Mouse (Mus musculus) adrenal gland, postnatal 25 days (tissue): ENCODE measurements at regions not wholly inside any gene's neighbourhood (a gene's known extent, or its start where the extent isn't known, plus 50 kb on each side); places are given as distances from the start of the nearest gene placed in this dataset.
A peak's percentile ranks its signal among the peaks of the same experiment; 100 is the strongest.

ENCODE experiments used
- DNase-seq: peaks from one replicate; pipeline ENCODE4 v3.0.0; 2021; ENCODE audit warnings: mixed read lengths

DNA sequence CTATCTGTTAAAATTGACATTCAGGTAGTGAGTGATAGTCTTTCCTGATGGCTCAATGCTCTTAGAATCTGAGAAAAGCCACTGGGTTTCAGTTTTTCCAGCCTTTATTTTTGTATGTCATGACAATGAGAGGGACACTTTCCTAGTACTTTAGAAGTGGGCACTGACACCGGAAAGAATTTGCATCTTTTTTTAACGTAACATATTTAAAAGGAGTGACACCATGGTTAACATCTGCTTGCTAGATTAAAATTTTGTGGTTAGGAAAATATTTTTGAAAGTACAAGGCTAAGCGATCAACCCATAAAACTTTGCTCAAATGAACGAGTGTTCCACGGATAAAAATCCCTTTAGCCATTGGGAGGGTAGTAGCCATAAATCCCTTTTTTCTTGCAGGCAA is 174.7 kb downstream of the 1700129C05Rik start:
- DNase-seq: no peak

DNA sequence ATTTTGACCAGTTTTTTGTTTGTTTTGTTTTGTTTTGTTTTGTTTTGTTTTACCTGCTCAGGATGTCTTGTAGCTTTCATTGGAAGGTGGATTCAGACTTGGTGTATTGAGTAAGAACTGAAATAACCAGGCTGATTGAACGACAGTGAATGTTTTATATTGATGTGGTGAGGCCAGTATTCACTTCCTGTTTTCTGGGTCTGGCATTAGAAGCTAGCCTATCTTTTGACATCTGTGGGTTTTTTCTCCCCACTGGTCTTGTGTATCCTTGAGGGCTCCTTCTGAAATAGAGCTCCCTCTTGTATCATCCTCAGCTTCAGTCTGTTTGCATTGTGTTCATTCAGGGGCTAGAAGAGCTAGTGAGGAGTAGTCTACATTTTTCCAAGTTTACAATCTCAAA is 175.5 kb downstream of the 1700129C05Rik start:
- DNase-seq: no peak

DNA sequence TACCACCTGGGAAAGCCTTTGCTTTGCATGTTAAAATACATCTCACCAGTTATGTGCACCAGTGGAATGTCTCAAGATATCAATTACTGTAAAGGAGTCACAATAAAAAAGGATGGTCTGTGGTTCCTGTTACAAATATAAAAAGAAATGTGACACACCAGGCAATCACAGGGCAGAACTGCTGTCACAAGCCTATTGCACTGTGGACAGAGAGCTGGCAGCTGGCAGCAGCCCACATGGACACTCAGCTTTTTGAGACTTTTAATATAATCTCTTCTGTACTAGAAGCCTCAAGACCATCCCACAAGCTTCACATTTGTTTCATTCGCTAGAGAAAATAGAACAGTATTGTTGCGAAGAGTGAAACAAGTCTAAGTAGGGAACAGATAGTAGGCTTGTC is 197.7 kb downstream of the 1700129C05Rik start:
- DNase-seq: no peak

DNA sequence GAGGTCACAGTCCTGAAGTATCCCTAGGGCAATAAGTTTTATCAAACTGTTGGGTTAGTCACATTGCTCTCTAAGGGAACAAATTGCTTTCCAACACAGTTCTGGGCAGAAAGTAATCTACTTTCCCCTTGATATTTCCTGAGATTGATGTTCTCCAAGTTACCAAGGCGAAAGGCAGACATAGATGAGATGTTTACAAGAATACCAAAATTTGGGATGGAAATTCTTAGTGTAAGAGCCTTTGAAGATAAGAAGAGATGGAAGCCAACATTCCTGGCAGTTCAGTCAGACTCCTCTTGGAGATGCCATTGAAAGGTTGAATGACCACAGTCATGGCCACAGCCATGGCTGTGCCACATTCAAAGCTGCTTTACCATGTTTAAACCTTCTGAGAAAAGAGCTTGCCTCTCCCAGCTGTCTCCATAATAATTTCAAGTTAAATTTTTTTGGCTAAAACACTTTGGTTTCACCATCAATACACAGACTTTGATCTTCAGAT is 199.4 kb downstream of the 1700129C05Rik start:
- DNase-seq: no peak

DNA sequence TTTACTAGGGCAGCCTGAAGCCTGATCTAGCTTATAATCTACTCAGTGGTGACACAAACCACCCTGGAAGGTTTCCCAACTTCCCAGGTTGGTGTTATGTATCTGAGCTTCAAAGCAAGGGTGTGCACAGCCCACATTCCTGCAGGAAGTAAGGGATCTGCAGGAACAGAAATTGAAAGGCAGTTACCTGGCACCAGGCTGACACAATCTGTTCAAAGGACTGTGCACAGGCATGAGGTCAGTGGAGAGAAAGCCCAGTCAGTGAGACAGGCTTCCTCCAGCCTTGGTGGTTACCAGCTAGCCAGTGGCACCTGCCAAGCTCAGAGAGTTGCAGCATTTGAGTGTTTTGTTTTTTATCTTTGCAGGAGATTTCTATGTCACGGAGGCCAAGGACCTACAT is 203.6 kb downstream of the 1700129C05Rik start:
- no peak for DNase-seq

DNA sequence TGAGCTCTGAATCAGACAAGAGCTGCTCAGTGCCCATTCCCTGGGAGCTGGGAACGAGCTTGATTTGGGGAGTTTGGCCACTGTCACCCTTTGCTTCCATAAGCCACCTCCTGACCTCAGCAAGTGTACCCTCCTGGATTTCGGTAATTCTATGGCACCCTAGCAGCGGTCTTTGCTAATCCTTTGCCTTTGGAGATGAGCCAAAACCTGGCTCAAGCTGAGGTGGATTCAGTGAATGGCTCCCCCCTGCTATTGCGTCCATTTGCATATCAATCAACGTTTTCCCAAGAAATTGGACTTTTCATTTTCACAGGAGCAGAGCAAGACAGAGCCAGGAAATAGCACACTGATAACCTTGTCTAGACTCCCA is 204.1 kb downstream of the 1700129C05Rik start:
- no peak for DNase-seq

DNA sequence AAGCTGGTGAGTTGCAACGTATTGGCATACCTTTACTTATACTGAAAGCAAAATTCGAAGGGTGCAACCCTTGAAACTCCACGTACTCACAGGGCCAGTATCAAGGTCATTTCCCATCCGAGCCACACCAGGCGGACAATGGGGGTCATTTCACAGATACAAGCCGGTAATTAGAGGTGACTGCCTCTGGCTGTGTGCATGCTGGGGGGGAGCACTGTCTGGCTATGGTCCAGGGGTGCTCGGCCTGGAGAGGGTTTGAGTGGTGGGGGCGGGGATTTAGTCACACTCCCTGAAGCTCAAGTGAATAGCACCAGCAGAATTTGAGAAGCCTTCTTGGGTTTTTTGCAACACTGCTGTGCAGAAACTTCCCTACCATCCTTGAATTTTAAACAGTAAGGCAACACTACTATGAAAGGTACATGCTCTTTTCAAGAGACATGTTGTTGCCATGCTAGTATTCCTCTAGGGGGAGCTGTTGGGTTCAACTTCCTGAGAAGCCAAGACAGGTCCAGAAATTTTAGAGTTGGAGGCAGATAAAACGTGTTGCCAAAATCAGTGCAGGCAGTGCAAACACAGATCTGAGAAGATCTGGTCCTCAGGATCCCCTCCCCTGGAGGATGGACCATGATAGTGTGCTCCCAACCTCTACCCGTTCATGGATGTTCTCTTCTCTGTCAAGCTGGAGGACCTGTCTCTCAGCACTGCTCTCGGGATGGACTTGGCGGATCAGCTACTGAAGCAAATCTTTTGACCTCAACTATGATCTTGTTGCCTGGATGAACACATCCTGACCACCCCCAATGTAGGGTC is 204.7 kb downstream of the 1700129C05Rik start:
- no peak for DNase-seq

DNA sequence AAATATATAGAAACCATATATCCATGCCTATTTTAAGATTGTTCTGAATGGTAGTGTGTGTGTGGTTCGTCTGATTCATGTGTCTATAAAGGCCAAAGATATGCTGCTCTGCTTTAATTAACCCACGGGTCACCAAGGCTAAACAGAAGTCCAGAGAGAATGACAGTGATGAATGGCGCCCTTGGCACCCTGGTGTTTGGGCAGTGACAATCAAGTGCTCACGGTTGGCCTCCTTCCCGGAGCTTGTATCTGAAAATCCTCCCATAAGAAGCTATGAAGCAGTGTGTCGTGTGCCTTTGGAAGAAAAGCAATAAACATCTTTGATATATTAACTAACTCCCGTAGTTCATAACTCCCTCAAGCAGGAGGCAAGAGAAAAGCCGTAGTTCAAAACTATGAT is 205.4 kb downstream of the 1700129C05Rik start:
- peak; percentile 56 for DNase-seq

DNA sequence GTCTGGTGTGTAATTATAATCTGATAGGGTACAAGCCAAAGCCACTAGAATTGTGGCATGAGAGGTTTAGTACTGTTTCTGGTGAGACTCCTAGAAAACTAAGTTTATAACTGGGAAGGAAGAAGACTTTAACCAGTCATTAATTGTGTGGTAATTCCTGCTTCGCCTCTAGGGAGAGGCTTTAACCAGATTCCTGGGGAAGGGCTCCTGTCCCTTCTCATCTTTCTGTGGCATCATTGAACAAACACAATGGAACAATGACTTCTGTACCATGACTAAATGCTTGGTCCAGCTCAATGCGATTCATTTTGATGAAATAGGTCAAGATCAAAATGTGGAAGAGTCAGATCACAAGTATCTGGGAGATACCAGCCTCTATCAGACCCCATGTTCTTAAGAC is 206.6 kb downstream of the 1700129C05Rik start:
- DNase-seq: no peak

DNA sequence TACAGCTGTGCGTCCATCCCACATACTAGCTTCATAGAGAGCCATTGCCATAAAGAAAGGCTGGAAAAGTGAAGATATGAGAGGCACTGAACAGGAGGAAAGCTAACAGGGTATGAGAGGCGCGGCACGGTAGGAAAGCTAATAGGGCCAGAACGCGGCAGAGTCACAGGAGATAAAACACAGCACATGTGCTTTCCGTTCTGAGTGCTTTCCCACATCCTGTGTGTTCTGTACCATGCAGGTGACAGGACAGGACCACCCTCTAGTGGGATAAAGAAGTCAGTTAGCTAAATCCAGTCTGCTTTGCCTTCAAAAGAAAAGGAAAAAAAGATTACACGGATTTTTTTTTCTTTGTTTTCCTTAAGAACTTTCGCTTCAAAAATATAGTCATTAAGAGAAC is 224.8 kb downstream of the 1700129C05Rik start:
- no peak for DNase-seq

DNA sequence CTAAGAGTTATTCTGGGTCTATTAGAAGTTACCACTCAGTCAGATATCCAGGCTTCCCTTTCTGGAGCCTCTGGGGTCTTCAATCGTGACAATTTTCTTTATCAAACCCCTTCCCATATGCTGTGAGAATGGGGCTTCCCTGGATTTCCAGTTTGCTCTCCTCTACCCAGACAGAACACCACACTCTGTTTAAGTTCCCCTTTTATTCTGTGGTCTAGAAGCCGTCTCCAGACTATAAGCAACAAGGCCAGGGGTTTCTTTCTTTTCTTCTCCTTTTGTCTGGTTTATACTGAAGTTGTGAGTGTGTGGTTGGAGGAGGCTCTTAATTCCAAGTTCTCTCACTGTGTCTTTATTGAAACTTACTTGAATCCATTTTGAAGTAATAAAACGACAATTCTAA is 225.5 kb downstream of the 1700129C05Rik start:
- DNase-seq: no peak

DNA sequence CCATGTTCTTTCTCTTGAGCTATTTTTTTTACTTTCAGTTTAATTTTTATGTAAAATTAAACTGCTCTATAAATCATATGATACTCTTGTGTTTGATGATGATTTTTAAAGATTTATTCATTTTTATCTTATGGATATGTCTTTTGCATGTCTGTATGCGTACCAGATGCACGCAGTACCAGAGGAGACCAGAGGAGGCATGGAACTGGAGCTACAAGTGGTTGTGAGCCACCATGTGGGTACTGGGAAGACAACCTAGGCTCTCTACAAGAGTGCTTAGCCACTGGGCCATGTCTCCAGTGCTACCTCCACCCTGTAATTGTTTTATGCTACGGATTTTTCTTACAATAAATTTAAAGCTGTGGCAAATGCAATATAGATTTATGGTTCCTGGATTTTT is 227.8 kb downstream of the 1700129C05Rik start:
- DNase-seq: no peak

DNA sequence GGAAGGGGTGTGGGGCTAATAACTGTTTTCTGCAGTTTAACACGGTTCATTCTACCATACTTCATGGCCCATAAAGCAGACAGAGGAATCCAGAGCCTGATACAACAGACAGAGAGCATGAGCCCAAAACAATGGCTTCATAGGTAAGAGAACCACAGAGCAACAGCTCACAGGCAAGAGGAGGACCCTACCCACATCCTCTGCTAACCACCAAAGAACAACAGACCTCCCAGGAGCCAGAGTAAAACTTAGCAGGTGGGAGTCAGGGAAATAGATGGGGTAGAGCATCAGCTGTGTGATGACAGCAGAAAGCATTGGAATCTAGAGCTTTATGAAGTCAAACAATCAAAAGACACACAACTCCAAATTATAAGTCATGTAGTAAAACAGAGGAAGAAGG is 231.8 kb downstream of the 1700129C05Rik start:
- DNase-seq: no peak

DNA sequence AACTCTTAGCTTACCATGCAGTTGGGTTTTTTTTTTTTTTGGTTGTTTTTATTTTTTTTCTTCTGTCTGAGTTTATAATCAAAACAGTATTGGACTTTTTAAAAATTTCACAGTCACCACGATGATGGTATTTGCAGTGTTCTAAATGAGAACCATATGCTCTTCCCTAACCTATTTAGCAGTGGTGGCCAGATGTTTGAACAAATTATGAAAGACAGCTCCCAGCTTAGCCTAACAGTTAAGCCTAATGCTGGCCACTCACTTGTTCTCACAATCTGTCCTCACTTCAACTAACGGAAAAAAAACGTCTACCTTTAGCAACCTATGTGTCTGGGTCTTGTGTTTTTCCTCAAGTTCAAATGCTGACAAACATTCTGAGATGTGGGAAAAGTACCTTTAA is 234.8 kb downstream of the 1700129C05Rik start:
- DNase-seq: no peak

DNA sequence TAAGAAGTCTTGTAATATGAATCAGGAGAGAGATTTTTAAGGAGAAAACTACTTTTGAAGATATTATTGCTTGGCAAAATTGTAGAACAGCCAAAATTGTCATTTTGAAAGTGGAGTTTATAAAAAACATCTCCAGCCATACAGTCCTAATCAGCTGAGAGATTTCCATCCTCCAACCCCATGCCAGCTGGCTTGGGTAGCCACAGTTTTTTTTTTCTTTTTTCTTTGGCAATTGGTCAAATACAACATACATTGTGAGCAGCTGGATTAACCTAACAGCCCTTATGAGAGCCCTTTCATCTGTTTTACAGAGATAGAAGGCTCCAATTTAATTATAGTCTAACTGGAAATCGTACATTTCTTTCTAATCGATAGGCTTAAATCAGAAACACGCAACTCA is 235.3 kb downstream of the 1700129C05Rik start:
- DNase-seq: no peak

DNA sequence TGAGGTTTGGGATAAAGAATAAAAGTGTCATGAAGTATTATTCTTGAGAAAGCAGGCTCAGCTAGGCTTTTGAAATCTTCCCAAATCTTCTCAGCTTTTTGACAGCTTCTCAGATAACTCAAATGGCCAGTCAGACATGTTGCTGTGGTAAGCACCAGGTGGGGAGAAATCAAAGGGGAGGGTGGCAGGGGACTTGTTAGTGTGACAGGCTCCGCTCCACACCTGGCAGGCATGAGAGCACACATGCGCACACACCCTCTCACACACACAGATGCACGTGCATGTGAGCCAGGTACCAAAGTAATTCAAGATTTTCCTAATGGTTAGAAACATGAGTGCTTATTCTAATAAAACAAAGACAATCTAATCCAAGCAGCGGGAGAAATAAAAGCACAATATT is 236.1 kb downstream of the 1700129C05Rik start:
- DNase-seq: no peak

DNA sequence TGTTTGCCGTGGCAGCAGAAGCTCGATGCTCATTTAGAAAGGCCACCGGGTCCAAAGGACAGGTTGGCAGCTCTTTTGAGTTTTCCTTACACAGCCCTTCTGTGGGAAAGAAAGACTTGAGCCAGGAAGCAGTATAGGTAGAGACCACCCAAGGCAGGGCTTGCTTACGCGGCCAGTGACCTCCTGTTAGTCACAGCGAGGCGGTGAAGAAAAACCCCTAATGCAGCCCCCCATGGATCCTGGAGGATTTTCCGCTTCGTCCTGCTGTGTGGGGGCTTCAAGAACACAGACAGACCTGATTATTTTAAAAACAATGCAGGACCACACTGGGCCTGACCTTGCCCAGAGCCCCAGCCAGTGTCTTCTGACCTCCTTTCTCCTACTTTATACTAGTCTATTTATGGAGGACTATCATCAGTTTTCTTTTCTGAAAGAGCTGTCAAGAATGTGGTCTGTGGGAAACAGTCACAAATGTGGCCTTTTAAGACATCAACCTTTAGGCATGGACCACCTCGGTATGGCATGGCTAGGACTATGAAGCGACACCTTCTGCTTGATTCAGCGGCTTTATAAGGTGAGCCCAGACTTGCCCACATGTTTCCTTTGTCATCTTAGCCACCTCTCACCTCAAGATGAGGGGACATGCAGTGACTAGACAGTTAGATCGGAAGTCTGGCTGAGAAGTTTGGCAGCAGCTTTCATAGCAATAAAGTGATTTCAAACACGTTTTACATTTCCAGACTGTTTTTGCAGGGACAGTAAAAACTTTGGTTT is 274.3 kb downstream of the 1700129C05Rik start:
- DNase-seq: no peak

DNA sequence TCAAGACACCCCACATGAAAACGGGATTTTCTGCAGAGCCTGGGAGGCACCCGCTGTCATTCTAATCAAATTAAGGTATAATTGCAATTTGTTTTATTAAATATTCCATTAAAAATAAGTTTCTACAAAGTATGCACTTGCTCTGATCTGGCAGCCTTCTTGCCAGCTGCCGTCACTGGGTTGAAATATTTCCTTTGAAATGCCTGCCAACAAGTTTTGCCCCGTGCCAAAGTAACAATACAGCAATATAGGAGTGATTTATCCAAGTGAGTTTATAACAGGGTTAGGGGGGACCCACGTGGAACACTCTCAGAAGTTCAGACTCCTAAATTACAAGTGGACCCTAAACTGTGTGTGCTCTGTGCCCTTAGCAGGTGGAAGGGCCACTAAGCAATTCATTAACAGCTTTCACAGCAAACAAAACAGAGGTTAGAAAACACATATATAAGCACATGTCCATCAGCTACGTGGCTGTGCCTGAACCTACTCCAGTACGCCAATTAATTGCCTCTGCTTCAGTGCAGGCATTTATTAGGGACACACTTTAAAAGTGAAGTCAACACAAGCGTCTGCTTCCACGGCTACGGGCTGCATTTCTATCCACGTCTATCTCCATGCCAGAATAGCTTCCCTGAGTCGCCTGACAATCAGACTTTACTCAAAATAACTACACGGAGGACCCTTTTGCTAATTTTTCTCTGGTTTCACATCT is 275.1 kb downstream of the 1700129C05Rik start:
- peak; percentile 5 for DNase-seq

DNA sequence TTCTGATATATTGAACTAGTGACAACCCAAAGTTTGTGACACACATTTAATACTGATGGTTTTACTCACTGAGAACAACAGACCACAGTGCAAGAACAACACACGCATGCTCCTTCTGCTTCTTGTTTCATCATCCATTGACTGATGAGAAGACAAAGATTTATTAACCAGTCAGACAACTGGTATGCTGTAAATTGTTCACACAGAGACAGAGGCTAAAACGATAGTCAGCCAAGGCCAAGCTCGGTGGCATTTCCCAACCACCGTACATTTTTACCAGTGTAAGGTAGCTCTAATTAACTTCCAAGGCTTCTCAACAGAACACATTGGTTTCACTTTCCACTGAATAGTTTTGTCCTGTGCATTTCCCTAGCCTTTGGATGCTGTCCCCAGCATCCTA is 287.8 kb downstream of the 1700129C05Rik start:
- no peak for DNase-seq

DNA sequence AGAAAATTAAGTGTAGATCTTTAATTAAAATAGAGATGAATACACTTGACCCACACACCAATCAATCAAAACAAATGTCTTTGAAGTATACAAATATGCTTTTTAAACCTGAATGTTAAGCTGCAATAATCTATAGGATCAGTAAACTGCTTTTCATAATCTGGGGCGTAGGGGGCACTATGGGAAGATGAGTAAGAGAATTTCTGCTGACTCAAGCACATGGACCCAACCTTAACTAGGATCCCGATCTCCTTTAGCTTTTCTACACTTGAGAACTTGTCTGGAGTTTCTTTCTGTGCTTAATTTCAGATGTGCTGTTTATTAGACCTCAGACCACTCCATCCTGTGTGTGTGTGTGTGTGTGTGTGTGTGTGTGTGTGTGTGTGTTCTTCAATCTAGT is 298.1 kb downstream of the 1700129C05Rik start:
- DNase-seq: no peak

DNA sequence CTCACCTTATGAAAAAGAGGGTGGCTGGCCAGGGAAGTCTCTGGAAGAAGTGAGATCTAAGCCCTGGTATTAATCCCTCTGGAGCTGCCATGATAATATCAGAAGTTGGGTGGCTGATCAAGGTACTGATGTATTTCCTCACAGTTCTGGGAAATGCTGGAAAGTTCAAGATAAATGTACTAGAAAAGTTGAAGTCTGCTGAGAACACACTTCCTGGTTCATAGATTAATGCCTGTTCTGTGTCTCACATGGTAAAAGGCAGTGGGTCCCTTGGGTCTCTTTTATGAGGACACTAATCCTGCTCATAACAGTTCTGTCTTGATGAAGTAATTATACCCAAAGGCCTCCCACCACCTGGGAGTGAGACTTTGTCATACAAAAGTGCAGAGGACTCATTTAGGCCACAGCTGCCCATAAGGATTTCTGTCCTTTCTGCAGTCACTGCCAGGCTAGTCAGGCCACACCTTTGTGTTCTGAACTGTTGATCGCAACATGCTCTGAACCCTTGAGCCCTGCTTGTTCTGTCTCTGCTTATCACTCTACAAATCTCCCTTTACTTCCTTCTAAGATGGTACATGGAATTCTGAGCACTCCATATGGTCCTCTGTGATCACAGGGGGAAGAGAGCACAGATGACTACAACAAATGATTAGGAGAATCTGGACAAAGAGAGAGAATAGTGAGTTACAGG is 300.4 kb downstream of the 1700129C05Rik start:
- DNase-seq: no peak

DNA sequence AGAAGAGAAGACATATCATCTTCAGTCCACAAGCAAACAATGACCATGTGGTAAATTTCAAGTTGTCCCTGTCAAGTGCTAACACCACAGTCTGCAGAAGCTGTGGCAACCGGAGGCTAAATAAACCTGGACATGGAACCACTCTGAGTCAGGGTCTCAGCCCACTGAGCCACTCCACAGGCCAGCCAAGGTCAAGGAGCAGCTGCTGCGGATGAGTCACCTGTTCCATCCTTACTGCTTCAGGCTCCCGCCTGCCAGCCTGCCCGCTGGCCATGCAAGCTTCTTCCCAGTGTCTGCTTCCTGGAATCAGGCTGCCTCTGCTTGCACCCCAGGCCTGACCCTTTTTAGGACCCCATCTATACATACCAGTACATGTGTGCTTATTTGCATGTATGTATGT is 319.8 kb downstream of the 1700129C05Rik start:
- DNase-seq: no peak
